Mouse (Mus musculus): ENCODE results near the gene Homer1.

GRCm38 (mm10) chr13:93406855-93407254 lies 107.4 kb downstream of the Homer1 start:
- TF ChIP-seq CTCF (IDR thresholded peaks at IDR 0.05; ENCODE audit: borderline replicate concordance, insufficient read depth, low read length), result no peak
- no peak for TF ChIP-seq POLR2A (IDR thresholded peaks at IDR 0.05; ENCODE audit: low read depth, low read length)
